Mouse (Mus musculus): Measurements from ENCODE around the gene S100a16.

GRCm38 (mm10) chr3:90540904-90541303 is 3.9 kb downstream of the S100a16 start:
- TF ChIP-seq CTCF (IDR thresholded peaks at IDR 0.05; ENCODE audit: borderline replicate concordance, insufficient read depth, low read depth, low read length) (no peak), POLR2A (IDR thresholded peaks at IDR 0.05; ENCODE audit: borderline replicate concordance, insufficient read depth, low read length) (no peak)

Measured in cerebellum, adult 2 months (tissue).